Mouse (Mus musculus): ENCODE results near the gene Mef2a.
A peak's percentile ranks its signal among the peaks of the same experiment; 100 is the strongest.

- TF ChIP-seq MYOG (IDR thresholded peaks at IDR 0.05; ENCODE audit: control insufficient read depth in 1 of 3, insufficient read depth in 1 of 3, insufficient read length in 2 of 3, low read depth in 2 of 3) (peak; percentile 99 to 100 (median 100)), MYOD1 (IDR thresholded peaks at IDR 0.05; ENCODE audit: control insufficient read depth in 1 of 3, insufficient read length in 2 of 3, low read depth in 2 of 3) (peak; percentile 95 to 99 (median 97)), POLR2A (IDR thresholded peaks at IDR 0.05; ENCODE audit: insufficient read length, low read depth) (no peak), POLR2AphosphoS2 (IDR thresholded peaks at IDR 0.05; ENCODE audit: insufficient read length, low read depth) (no peak), MAX (IDR thresholded peaks at IDR 0.05; ENCODE audit: low read depth) (no peak), USF1 (IDR thresholded peaks at IDR 0.05; ENCODE audit: low read depth) (no peak), CEBPB (IDR thresholded peaks at IDR 0.05; ENCODE audit: insufficient read depth, poor library complexity, severe bottlenecking) (peak; percentile 54; the same call in 1 of the 2 replicates), E2F4 (IDR thresholded peaks at IDR 0.05; ENCODE audit: insufficient read depth) (no peak), REST (IDR thresholded peaks at IDR 0.05; ENCODE audit: insufficient read depth, insufficient read length) (no peak), TCF12 (IDR thresholded peaks at IDR 0.05; ENCODE audit: insufficient read depth, poor library complexity, severe bottlenecking) (peak; percentile 100), SRF (IDR thresholded peaks at IDR 0.05; ENCODE audit: control insufficient read depth, insufficient read length, low read depth) (peak; percentile 39), TCF3 (IDR thresholded peaks at IDR 0.05; ENCODE audit: insufficient read length, low read depth) (peak; percentile 99)
These were observed 12.5 kb upstream of the Mef2a start for GRCm38 (mm10) chr7:67384942-67385872.

All from myocyte (in vitro differentiated cells).